Mouse (Mus musculus) E14TG2a.4 (cell line): ENCODE measurements around the gene Hsd17b13.

Source experiments
- CTCF ChIP-seq: conservative IDR thresholded peaks from 2 replicates; pipeline ENCODE4 v1.5.1; 2014; ENCODE audit warnings: low read length
- POU5F1 ChIP-seq: IDR thresholded peaks from 2 replicates; pipeline ENCODE4 v1.6.1; 2014; ENCODE audit warnings: low read length, borderline replicate concordance

DNA sequence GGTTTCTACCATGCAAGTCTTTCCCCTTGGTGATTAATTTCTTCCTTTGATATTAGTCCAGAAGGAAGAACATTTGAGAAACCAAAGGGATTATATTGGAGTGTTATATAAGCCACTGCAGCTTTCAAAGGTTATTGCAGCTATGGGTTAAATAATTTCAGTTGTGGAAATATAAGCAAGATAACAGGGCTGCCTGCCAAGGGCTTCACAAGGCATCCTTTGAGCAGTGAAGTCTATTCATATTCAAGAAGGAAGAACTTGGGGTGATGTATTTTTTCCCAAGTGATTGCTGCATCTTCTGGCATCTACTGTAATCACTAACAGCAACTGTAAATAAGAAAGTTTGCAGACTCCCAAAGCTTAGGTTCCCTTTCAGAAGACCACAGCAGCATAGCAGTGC, 34.2 kb upstream of the Hsd17b13 start:
- no peak for TF ChIP-seq CTCF
- no peak for TF ChIP-seq POU5F1
